Mouse (Mus musculus) layer of hippocampus, adult 2 months (tissue): ENCODE measurements around the gene Ccl1. TPM values are rescaled to one million over a fixed set of nuclear protein-coding genes. Genes with fewer than 3 reads are reported as not detected.
A peak's percentile ranks its signal among the peaks of the same experiment; 100 is the strongest.

ENCODE experiments used
- DNase-seq, 2 experiments: peaks; one replicate each; pipeline ENCODE4 v3.0.0; 2022; ENCODE audit warnings: low spot score in 2 of 2
- H3K27ac ChIP-seq: fragments of 200-600 bp; 2 replicates; pipeline ENCODE4 v1.8.1; 2022
- H3K4me3 ChIP-seq: fragments of 200-600 bp; 2 replicates; pipeline ENCODE4 v1.8.1; 2022; ENCODE audit warnings: mild to moderate bottlenecking
- CTCF ChIP-seq: fragments of 200-600 bp; conservative IDR thresholded peaks from 2 replicates; pipeline ENCODE4 v1.8.1; 2022; ENCODE audit warnings: antibody characterized with exemption, mild to moderate bottlenecking, moderate library complexity
- long read RNA-seq, 2 experiments: library from polyadenylated mRNA; stranded (forward); transcript quantifications; one replicate each; pipeline ENCODE4 v2.0.0; 2021; ENCODE audit warnings: borderline mapping rate in 2 of 2
- total RNA-seq, 2 experiments: library from RNA; stranded (reverse); gene quantifications; 2 replicates each; pipeline ENCODE4 v1.2.3; 2021

Ccl1 gene
- total RNA-seq: not detected
- long read RNA-seq, experiment 1: 0 reads
- long read RNA-seq, experiment 2: 0 reads

- no peak for TF ChIP-seq CTCF
- no peak within 1 kb of the TSS for H3K4me3 ChIP-seq
- no peak within 1 kb of the TSS for H3K27ac ChIP-seq
- DNase-seq: no peak
These were observed at the start of gene Ccl1 for GRCm38 (mm10) chr11:82305590-82305989. Gene Ccl1, minus strand, starts transcription at chr11:82305690.

- DNase-seq: peak; percentile 32 to 61
- no peak for TF ChIP-seq CTCF
- Histone ChIP-seq H3K27ac (no peak overlapping the region), H3K4me3 (no peak overlapping the region)
These were observed 45.5 kb upstream of the Ccl1 start for GRCm38 (mm10) chr11:82351039-82351438.

DNA sequence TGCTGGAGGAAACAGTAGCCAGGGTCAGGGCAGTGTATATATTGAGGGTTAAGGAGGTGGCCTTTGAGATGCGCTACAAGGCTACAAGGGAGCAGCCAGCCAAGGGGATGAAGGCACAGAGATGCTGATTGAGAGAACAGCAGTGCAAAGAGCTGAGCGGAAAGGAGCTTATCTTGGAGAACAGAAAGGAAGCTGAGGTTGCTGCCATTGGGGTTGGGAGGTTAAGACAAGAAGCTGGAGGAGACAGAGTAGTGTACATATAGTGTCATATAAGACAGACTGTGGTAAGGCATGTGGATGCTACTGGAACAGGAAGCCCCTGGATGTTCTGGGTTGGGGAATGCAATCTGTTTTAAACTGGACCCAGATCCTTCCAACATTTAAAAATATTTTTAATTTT is 35.4 kb upstream of the Ccl1 start:
- H3K4me3 ChIP-seq: no peak overlapping the region
- no peak for TF ChIP-seq CTCF
- no peak overlapping the region for H3K27ac ChIP-seq
- DNase-seq: no peak

DNA sequence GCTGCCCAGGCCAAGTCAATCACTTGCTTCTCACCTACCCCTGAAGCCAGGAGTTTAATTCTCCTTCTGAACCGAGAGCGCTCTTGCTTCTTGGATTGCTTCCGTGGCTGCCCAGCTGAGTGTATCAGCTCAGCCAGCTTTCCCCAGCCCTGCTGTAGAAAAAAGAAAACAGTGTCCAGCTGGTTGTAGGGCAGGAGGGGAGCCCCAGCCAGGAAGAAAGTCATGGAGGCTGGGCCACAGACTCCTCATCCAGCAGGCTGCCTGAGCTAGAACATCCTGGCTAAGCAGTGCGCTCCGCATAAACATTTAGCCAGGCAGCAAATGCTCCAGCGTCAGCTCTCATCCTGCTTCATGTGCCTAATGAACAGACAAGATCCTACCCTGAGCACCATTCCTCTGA is 34.9 kb upstream of the Ccl1 start:
- DNase-seq: no peak
- Histone ChIP-seq H3K27ac (no peak overlapping the region), H3K4me3 (no peak overlapping the region)
- TF ChIP-seq CTCF: no peak

- no peak for DNase-seq
- H3K4me3 ChIP-seq: no peak overlapping the region
- no peak overlapping the region for H3K27ac ChIP-seq
- TF ChIP-seq CTCF: no peak
These were observed 34.5 kb upstream of the Ccl1 start for GRCm38 (mm10) chr11:82339921-82340401.

DNA sequence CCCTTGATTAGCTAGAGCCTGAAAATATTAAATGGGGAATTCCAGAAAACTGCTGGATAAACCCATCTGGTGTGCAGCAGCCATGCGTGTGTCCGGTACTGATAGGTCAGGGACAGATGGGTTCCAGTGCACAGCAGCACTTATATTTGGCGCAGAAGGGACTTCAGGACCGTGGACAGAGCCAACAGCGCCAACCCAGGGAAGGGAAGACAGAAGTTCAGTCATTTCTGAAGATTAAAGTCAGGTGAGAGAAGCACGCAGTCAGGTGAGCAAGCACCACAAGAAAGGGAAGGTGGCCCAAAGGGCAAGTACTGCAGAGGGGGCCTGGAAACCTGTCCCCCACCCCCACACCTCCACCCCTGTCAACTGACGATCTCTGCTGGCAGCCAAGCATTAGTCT is 7.7 kb upstream of the Ccl1 start:
- no peak for DNase-seq
- Histone ChIP-seq H3K27ac (no peak overlapping the region), H3K4me3 (no peak overlapping the region)
- no peak for TF ChIP-seq CTCF

- TF ChIP-seq CTCF: no peak
- Histone ChIP-seq H3K27ac (no peak overlapping the region), H3K4me3 (no peak overlapping the region)
- no peak for DNase-seq
These were observed 5.0 kb upstream of the Ccl1 start for GRCm38 (mm10) chr11:82310336-82311045.

- no peak for TF ChIP-seq CTCF
- no peak overlapping the region for H3K27ac ChIP-seq
- no peak for DNase-seq
- no peak overlapping the region for H3K4me3 ChIP-seq
These were observed 7.6 kb downstream of the Ccl1 start for GRCm38 (mm10) chr11:82297895-82298294.

DNA sequence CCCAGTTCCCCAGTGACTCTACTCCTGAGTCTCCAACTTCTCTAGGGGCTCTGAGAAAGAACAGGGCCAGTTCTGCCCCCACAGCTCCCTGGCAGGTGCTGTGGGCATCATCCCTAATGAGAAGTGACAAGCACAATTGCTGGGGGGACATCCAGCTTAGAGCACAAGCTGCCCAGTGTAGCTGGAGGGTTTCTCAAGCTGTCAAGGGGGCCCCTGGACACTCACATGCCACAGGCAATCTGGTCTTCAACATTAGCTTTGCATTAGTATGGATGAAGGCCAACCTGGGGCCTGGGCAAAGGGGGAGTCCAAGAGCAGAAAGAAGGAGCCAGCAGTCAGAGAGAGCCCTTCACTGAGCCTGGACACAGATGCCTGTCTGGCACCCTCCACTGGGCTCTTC is 14.6 kb downstream of the Ccl1 start:
- DNase-seq: no peak
- no peak overlapping the region for H3K27ac ChIP-seq
- TF ChIP-seq CTCF: no peak
- H3K4me3 ChIP-seq: no peak overlapping the region

GRCm38 (mm10) chr11:82274149-82274812 is 31.2 kb downstream of the Ccl1 start:
- DNase-seq: no peak
- Histone ChIP-seq H3K4me3 (no peak overlapping the region), H3K27ac (no peak overlapping the region)
- TF ChIP-seq CTCF: no peak

GRCm38 (mm10) chr11:82259131-82259530 is 46.4 kb downstream of the Ccl1 start:
- no peak for TF ChIP-seq CTCF
- Histone ChIP-seq H3K4me3 (no peak overlapping the region), H3K27ac (no peak overlapping the region)
- no peak for DNase-seq

DNA sequence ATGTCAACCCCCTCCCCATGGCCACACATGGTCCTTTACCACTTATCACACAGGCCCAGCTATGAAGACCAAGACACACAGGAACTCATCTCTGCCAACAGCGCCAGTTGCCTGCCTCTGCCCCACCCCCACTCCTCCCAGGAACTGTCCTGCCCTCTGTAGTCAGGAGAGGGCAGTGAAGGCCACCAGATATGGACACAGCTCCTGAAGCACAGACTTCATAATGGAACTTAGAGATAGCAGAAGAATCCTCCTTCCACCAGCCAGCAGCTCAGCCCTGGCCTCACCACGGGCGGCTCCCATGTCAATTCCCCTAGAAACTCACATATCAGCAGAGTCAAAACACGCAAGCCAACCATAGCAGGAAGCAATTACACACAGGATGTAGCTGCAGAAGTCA is 49.9 kb downstream of the Ccl1 start:
- TF ChIP-seq CTCF: peak; percentile 76
- Histone ChIP-seq H3K4me3 (no peak overlapping the region), H3K27ac (no peak overlapping the region)
- peak; percentile 19 to 48 for DNase-seq

DNA sequence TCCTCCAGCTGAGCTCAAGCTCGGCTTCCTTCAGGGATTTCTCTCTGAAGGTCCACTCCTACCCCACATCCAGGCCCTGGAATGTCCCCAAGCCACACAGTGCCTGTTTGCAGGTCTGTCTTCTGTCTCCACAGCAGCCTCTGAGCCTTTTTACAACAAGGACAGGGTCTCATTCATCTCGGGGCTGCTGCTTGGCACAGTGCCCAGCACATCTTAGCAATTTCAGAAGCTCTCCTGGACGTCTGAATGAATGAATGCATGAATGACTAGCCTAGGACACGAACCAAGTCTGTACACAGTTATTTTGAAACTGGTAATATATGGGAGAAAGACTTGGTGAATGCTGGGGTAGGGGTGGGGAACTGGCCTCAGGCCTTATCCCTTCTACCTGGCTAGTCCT is 52.1 kb downstream of the Ccl1 start:
- H3K4me3 ChIP-seq: no peak overlapping the region
- no peak overlapping the region for H3K27ac ChIP-seq
- DNase-seq: no peak
- no peak for TF ChIP-seq CTCF

- no peak for TF ChIP-seq CTCF
- DNase-seq: no peak
- Histone ChIP-seq H3K27ac (no peak overlapping the region), H3K4me3 (no peak overlapping the region)
These were observed 54.2 kb downstream of the Ccl1 start for GRCm38 (mm10) chr11:82251251-82251650.
